Mouse (Mus musculus): ENCODE data around the gene Zfp981. TPM values are rescaled to one million over a fixed set of nuclear protein-coding genes. Genes with fewer than 3 reads are reported as not detected.
A peak's percentile ranks its signal among the peaks of the same experiment; 100 is the strongest.
"Not testable (repeated sequence)": the region's sequence is repeated elsewhere in the genome, so short reads cannot be mapped to it uniquely, and the experiment has no call there.

Gene Zfp981
- polyA plus RNA-seq, 1 experiment = 0.67 TPM

DNA sequence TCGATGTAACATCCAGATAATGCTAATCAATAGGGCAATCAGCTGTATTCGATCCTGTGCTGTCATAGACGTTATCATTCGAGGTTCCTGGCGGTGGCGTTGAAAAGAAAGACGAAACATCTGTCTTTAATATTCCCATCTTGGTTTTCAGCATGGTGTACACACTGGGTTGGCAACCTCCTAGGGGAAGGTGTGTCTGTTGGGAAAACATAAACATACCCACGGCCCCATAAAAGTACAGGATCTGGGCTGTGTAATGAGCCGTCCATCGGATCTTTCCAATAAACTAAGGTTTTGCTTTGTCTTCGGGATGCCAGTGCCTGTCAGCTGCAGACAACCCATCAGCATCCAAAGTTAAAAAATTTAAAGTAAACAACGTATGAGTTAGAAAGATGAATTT lies 31.8 kb upstream of the Zfp981 start:
- H3K27ac ChIP-seq (ENCODE audit: control insufficient read depth, insufficient read depth, low read depth, low read length); H3K4me3 ChIP-seq (ENCODE audit: control insufficient read depth, low read depth, low read length); H3K4me1 ChIP-seq (ENCODE audit: control insufficient read depth, insufficient read depth, low read length); H3K36me3 ChIP-seq (ENCODE audit: control insufficient read depth, insufficient read depth, low read length); H3K27me3 ChIP-seq (ENCODE audit: control insufficient read depth, insufficient read depth, low read length): not testable (repeated sequence)

DNA sequence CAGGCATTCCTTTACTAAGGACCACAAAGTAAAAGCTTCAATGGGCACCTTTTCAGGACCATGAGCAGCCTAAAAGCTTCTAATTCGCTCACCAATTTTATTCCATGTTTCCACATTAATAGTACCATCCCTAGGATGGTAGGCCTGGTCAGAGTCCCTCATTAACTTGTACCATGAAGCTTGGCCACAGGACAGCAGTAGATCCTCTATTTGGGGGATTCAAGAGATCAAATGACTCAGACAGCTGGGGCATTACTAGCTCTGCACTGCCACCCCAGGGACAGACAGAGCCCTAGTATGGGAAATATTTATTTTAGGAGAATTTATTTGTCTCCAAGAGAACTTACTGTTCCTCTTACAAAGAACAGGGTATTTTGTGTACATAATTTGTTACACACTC lies 27.6 kb upstream of the Zfp981 start:
- H3K4me1 ChIP-seq (ENCODE audit: control insufficient read depth, insufficient read depth, low read length); H3K27ac ChIP-seq (ENCODE audit: control insufficient read depth, insufficient read depth, low read depth, low read length); H3K27me3 ChIP-seq (ENCODE audit: control insufficient read depth, insufficient read depth, low read length); H3K4me3 ChIP-seq (ENCODE audit: control insufficient read depth, low read depth, low read length); H3K36me3 ChIP-seq (ENCODE audit: control insufficient read depth, insufficient read depth, low read length): not testable (repeated sequence)

DNA sequence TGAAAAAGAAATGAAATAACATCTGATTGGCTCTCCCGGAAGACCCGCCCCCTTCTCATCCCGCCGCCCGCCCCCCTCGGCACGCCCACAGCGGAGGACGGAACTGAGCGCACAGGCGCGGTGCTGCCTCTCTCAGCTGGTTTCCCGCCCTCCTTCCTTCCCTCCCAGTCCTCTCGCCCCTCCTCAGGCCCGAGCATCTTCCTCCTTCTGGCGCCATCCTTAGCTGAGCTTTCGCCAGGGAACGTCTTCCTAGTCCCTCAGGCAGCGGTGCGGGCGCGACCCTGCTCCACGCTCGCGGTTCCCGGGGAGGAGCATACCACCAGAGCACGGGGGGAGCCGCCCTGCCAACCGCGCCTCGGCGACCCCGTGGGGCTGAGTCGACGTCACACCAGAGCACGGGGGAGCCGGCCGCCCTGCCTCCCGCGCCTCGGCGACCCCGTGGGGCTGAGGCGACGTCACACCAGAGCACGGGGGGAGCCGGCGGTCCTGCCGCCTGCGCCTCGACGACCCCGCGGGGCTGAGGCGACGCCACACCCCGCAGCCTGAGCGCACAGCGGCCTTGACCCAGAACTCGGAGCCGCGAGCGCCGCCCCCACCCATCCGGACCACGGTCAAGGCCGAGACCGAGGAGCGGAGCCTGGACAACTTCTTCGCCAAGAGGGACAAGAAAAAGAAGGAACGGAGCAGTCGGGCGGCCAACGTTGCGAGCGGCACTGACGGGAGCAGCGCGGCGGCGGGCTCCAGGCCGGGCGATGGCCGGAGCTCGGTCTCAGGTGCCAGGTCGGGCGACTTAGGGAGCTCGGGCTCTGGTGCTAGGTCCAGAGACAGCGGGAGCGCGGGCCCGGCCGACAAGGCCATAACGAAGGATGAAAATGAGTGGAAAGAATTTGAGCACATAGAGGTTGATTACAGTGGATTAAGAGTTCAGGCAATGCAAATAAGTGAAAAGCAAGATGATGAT lies 26.8 kb upstream of the Zfp981 start:
- H3K36me3 ChIP-seq (ENCODE audit: control insufficient read depth, insufficient read depth, low read length); H3K4me1 ChIP-seq (ENCODE audit: control insufficient read depth, insufficient read depth, low read length); H3K27me3 ChIP-seq (ENCODE audit: control insufficient read depth, insufficient read depth, low read length); H3K27ac ChIP-seq (ENCODE audit: control insufficient read depth, insufficient read depth, low read depth, low read length): not testable (repeated sequence)
- H3K4me3 ChIP-seq (ENCODE audit: control insufficient read depth, low read depth, low read length) = peak overlapping the region; percentile 70

DNA sequence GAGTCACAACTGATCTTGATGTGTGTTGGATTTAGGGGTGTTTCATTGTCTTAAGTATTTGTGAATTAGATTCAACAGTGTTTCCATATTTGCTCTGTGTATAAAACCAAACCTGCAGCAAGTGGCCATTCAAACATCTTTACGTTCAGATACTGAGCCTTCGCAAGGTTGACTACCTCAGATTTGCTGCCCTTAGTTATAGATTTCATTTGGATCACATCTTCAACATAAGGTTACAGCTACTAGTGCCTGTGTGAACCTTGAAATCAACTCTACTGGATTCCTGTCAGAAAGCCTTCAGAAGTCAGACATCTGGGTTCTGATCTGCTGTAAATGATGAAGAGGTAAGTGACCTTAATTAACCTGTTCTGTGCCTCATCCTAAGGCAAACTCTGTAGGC lies 25.6 kb upstream of the Zfp981 start:
- H3K4me3 ChIP-seq (ENCODE audit: control insufficient read depth, low read depth, low read length); H3K27ac ChIP-seq (ENCODE audit: control insufficient read depth, insufficient read depth, low read depth, low read length); H3K4me1 ChIP-seq (ENCODE audit: control insufficient read depth, insufficient read depth, low read length); H3K27me3 ChIP-seq (ENCODE audit: control insufficient read depth, insufficient read depth, low read length); H3K36me3 ChIP-seq (ENCODE audit: control insufficient read depth, insufficient read depth, low read length): not testable (repeated sequence)

DNA sequence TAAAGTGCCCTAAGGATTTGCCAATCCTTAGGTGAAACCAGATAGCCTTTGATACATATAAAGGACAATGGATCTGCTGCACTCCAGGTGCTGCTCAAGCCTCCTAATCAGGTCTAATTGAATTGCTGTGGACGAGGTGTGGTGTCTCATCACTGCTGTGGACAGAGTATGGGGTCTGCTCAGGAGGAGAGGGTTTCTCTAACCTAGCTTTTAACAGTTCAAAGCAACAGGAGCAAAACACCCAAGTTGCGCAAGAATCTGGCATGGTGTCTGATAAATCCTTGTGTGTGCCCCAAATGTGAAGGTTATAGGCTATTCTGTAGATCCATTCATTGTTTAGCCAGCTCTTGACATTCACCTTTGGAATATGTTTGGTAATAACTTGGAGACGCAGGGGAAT lies 24.9 kb upstream of the Zfp981 start:
- H3K4me3 ChIP-seq (ENCODE audit: control insufficient read depth, low read depth, low read length); H3K36me3 ChIP-seq (ENCODE audit: control insufficient read depth, insufficient read depth, low read length); H3K4me1 ChIP-seq (ENCODE audit: control insufficient read depth, insufficient read depth, low read length); H3K27me3 ChIP-seq (ENCODE audit: control insufficient read depth, insufficient read depth, low read length); H3K27ac ChIP-seq (ENCODE audit: control insufficient read depth, insufficient read depth, low read depth, low read length): not testable (repeated sequence)

DNA sequence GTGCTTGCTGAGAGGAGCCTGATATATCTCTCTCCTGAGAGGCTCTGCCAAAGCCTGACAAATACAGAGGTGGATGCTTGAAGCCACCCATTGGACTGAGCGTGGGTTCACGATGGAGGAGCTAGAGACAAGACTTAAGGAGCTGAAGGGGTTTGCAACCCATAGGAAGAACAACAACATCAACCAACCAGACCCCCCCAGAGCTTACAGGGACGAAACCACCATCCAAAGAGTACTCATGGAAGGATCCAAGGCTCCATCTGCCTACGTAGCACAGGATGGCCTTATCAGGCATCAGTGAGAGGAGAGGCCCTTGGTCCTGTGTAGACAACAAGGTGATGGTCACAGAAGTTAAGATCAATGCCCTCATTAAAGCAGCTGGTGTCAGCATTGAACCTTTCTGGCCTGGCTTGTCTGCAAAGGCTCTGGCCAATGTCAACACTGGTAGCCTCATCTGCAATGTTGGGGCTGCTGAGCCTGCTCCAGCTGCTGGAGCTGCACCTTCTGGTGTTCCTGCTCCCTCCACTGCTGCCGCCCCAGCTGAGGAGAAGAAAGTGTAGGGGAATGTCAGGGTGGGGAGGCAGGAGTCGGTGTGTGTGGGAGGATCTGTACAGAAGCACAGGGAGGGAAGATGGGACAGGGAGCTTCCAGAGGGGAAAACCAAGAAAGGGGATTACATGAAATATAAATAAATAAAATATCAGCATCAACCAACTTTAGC lies 21.3 kb upstream of the Zfp981 start:
- not testable (repeated sequence) for H3K27me3 ChIP-seq (ENCODE audit: control insufficient read depth, insufficient read depth, low read length); H3K4me3 ChIP-seq (ENCODE audit: control insufficient read depth, low read depth, low read length); H3K27ac ChIP-seq (ENCODE audit: control insufficient read depth, insufficient read depth, low read depth, low read length); H3K36me3 ChIP-seq (ENCODE audit: control insufficient read depth, insufficient read depth, low read length); H3K4me1 ChIP-seq (ENCODE audit: control insufficient read depth, insufficient read depth, low read length)

DNA sequence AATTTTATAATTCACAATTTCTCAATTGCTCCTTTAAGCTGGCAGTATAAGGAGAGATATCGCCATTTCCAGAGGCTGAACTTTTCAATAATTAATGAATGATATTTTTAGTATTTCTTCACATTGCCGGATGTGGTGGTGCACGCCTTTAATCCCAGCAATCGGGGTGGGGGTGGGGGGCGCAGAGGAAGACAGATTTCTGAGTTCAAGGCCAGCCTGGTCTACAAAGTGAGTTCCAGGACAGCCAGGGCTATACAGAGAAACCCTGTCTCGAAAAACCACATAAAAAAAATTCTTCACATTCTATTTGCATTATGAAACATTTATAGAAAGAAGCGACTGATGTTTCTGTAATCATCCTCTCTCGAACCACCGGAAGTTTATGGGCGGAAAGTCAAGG lies 19.3 kb upstream of the Zfp981 start:
- not testable (repeated sequence) for H3K27ac ChIP-seq (ENCODE audit: control insufficient read depth, insufficient read depth, low read depth, low read length); H3K36me3 ChIP-seq (ENCODE audit: control insufficient read depth, insufficient read depth, low read length); H3K4me3 ChIP-seq (ENCODE audit: control insufficient read depth, low read depth, low read length); H3K27me3 ChIP-seq (ENCODE audit: control insufficient read depth, insufficient read depth, low read length); H3K4me1 ChIP-seq (ENCODE audit: control insufficient read depth, insufficient read depth, low read length)

DNA sequence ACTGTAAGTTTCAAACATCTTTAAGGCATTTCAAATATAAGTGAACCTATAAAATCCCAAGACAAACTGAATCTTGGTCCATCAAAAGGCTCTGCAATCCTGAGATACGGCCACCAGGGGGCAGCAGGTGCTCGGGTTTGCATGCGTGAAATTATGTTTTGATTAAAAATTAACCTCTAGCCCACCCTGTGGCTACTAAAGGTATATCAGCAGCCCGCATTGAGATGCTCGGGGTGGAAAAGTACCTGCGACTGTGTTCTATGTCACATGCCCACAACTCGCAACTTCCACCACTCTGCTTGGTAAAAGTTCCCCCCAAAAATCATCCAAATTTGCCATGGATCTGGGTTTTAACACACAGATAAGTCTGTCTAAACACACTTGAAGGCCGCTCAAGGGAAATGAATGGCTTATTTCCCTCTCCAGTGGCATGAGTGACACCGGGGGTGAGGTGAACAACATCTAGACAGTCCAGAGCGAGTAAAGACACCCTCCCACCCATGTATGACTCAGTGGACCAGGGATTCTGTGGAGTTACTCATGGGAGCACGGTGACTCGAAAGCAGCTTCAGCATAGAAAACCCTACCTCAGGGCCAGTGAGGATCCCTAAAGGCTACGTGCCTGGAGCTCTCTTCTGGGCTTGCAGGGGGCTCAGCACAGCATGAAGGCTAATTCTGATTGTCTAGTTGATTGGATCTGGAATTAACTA lies 18.1 kb upstream of the Zfp981 start:
- H3K4me3 ChIP-seq (ENCODE audit: control insufficient read depth, low read depth, low read length); H3K27ac ChIP-seq (ENCODE audit: control insufficient read depth, insufficient read depth, low read depth, low read length); H3K4me1 ChIP-seq (ENCODE audit: control insufficient read depth, insufficient read depth, low read length); H3K27me3 ChIP-seq (ENCODE audit: control insufficient read depth, insufficient read depth, low read length); H3K36me3 ChIP-seq (ENCODE audit: control insufficient read depth, insufficient read depth, low read length): not testable (repeated sequence)
- peak; percentile 54 for TF ChIP-seq CTCF (IDR thresholded peaks at IDR 0.05; ENCODE audit: control insufficient read depth, insufficient read depth, insufficient replicate concordance, low read depth, low read length)

DNA sequence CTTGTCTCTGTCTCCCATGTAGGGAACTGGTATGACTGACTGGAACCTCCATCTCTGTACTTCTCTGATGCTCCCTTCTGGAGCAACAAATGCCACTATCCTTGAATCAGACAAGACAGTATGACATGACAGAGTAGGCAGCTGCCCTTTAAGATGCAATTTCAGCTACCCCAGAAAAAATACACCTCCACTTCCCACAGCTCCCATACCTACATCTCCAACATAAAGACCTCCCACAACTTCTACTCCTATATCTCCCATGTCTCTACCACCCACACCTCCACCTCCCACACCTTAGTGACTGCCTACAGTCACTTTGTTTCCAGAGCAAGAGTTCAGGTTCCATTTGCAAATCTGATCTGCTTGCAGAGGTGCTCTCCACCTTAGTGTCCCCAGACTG lies 17.2 kb upstream of the Zfp981 start:
- not testable (repeated sequence) for H3K27ac ChIP-seq (ENCODE audit: control insufficient read depth, insufficient read depth, low read depth, low read length); H3K36me3 ChIP-seq (ENCODE audit: control insufficient read depth, insufficient read depth, low read length); H3K4me1 ChIP-seq (ENCODE audit: control insufficient read depth, insufficient read depth, low read length); H3K27me3 ChIP-seq (ENCODE audit: control insufficient read depth, insufficient read depth, low read length); H3K4me3 ChIP-seq (ENCODE audit: control insufficient read depth, low read depth, low read length)

DNA sequence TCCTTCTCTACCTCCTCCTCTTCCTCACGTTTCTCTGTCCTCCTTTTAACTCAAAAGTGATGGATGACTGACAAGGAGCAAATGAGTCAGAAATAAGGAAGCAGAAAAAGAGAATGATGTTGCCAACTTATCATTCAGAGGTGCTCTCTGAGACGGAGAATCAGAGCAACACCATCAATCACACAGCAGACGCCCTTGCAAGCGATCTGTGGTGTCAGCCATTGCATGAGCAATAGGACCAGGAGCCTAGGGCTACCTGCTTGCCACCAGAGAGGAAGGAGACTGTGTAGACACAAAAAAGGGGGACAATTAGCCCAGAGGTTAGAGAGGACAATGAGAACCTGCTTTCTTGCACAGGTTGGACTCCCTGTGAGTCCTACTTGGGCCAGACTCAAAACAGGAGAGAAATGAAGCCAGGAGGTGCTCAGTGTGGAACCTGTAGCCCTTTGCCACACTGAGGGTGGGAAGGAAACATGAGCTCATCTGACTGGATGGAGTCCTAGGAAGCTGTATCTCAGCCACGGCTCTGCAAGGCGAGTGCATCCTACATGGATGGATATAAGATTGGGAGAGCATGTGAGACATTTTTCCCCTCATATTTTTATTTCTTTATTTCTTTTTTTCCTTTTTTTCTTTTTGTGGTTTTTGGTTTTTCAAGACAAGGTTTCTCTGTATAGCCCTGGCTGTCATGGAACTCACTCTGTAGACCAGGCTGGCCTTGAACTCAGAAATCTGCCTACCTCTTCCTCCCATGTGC lies 16.5 kb upstream of the Zfp981 start:
- not testable (repeated sequence) for H3K36me3 ChIP-seq (ENCODE audit: control insufficient read depth, insufficient read depth, low read length); H3K27me3 ChIP-seq (ENCODE audit: control insufficient read depth, insufficient read depth, low read length); H3K4me1 ChIP-seq (ENCODE audit: control insufficient read depth, insufficient read depth, low read length); H3K4me3 ChIP-seq (ENCODE audit: control insufficient read depth, low read depth, low read length); H3K27ac ChIP-seq (ENCODE audit: control insufficient read depth, insufficient read depth, low read depth, low read length)

DNA sequence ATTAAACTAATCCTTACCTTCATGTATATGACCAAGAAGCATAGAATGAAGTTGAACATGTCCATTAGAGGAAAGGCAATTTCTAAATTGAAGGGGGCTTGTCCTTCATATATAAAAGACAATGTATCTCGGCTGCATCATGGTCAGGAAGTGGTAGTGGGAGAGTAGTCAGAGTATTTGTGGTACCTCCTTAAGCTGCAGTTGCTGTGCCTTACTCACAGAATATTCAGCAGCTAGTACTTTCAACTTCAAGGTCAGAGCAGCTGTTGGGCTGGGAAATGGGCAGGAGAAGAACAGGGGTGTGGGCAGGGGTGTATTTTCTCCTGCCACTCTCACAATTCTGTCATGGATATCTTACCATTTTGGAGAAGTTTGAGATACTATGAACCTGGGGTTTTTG lies 15.1 kb upstream of the Zfp981 start:
- not testable (repeated sequence) for H3K4me3 ChIP-seq (ENCODE audit: control insufficient read depth, low read depth, low read length); H3K27me3 ChIP-seq (ENCODE audit: control insufficient read depth, insufficient read depth, low read length); H3K36me3 ChIP-seq (ENCODE audit: control insufficient read depth, insufficient read depth, low read length); H3K4me1 ChIP-seq (ENCODE audit: control insufficient read depth, insufficient read depth, low read length); H3K27ac ChIP-seq (ENCODE audit: control insufficient read depth, insufficient read depth, low read depth, low read length)
